Mouse (Mus musculus) lung, postnatal 4 days (tissue): ENCODE results near the gene Gm42421.

Source experiments
- DNase-seq, 2 experiments: peaks; one replicate each; pipeline ENCODE4 v3.0.0; 2021

Gene Gm42421

DNA sequence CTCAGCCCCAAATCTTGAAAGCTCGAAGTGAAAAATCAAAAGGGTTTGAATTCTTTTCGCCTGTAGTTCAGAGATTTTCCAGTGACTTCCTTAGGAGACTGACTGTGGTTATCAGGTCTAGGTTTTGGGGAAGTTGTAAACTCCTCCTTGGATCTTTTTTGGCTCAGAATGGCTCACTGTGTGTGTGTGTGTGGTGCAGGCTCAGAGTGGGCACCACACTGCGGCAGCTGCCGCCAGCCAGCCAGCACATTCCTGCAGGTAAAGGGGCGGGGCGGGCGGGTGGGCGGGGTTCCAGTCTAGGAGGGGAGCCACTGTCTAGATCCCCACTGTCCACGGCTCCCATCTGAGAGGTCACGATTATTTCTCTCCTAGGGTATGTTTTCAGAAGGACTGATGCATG, 13.6 kb downstream of the Gm42421 start:
- no peak for DNase-seq

DNA sequence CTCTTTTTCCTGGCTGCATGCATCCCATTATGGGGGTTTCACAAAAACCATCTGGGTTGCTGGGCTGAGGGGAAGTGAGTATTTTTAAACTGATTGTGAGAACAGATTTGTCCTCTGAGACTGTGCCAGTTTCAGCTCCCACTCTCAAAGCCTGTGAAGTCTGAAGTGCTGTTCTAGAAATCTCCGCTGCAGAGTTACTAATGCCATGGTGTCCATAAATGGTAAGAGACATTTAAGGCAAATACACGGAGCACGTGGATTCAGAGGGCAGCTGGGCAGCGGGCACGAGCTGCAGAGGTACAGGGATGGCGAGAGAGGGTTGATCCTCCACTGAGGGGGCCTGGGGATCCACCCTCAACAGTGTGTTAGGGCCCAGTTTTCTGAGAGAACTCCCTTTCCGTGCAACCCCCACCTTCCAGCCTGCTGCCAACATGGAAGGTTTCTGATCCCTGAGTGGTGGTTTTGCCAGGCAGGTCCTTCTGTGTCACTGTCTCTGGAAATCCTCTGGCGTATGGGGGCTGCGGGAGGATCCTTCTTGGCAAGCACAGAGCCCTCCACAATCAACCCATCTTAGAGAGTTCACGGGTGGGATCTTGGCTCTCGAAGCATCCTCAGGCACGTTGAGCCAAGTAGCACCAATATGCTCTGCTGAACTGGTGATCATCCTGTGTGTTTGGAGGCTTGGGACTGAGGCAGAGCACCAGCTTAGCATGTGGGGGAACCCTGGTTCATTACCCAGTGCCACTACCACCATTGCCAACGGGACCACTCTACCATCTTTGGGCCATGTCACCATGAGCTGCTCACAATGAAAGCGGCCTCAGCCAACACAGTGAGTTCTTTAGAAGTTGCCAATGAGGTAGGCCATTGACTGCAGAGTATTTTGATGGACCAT, 15.5 kb downstream of the Gm42421 start:
- DNase-seq, result no peak

DNA sequence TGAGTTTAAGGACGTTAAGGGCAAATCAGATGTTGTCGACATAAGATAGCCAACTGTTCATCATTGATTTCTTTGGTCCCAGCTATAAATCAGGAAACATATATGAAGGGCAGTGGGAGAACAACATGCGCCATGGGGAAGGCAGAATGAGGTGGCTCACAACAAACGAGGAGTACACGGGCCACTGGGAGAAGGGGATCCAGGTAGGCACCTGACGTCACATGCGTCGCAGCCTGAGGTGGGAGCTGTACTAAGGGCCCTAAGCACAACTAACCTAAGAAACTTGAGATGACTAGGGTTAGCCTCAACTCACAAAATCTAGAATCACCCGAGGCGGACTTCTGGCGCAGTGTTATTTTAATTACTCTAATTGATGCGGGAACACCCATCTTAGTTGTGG, 20.4 kb downstream of the Gm42421 start:
- no peak for DNase-seq

DNA sequence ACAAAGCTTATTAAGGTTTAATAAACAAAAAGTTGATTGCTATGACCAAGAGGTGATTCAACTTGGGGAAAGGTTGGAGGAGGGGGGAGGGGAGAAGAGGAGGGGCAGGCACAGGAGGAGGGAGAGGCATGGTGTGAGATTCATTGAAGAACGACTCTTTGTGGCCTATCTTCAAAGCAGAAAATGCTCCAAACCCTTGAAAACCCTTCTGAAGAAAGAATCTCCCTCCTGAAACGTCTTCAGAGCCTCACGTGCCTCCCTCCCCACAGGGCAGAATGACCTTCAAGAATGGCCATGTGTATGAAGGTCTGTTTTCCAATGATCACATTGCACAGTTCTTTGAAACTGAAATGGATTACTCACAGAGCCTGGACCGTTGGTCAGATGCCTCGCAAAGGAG, 22.0 kb downstream of the Gm42421 start:
- DNase-seq, result no peak

DNA sequence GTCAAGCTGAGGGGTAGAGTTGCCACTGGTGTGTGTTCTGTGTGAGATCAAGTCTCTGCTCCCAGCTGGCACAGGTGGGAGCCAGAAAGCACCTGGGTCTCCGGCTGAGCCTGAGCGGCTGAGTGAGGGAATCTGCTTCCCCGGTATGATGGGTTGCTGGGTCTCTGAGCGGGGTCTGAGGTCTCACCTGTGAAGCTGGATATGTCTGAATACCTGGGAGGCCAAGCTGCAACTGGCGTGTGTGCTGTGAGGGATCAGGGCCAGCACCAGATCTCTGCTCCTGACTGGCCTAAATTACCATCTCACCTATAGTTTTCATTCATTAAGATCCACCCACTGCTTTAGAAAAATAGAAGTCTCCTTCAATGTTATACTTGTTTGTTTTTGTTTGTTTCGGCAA, 29.1 kb downstream of the Gm42421 start:
- DNase-seq, result no peak

DNA sequence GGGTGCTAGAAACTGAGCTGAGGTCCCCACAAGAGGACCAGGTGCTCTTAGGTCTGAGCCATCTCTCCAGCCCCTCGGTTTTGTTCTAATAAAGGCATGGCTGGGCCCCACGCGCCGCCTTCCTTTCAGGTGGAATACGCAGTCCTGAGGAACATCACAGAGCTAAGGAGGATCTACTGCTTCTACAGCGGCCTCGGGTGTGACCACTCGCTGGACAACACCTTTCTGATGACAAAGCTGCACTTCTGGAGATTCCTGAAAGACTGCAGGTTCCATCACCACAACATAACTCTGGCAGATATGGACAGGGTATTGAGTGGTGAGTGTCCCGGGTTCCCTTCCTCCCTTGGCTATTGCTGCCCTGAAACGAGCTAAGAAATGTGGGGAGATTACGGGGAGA, 31.6 kb downstream of the Gm42421 start:
- DNase-seq, result no peak

DNA sequence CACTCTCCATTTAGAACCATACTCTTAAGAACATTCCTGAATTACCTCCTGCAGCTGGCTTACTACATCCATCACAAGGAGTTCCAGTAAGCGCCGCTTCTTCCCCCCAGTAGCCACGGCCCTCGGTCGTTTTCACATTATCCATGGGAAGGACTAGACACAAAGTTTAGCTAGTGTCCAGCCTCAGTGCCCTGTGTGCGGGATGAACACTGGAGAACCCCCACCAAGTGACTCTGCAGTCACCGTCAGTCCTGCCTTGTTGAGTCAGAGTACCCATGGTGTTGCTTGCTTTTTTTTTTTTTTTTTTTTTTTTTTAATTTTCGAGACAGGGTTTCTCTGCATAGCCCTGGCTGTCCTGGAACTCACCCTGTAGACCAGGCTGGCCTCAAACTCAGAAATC, 33.2 kb downstream of the Gm42421 start:
- peak in 1 of 2 experiments; percentile 3 for DNase-seq

DNA sequence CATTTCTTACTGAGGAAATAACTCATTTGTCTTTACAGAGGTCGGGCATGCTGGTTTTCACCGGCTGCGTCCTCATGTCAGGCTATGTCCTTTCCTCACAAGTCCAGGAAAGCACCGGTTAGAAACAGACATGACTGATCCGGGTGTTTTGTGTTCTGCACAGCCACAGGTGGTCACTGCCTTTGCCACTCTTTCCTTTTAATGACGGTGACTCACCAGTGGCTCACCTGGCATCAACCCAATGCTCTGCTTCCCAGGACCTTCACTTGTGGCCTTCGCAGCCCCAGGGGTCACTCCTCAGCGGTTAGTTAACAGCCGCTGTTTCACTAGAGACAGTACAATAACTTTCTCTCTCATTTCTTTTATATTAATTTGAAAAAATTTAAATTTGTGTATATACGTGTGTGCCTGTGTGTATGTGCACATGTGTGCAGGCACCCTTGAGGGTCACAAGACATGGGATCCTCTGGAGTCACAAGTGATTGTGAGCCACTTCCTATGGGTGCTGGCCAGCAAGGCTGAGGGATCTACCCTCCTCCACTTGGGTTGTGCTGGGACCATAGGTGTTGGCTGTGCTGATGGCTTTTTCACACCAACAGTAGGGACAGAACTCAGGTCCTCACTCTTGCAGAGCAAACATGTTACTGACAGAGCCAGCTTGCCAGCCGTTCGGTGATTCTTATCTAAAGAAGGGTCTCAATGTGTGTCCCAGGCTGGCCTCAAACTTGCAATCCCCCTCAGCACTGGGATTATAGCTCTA, 37.8 kb downstream of the Gm42421 start:
- peak in 1 of 2 experiments; percentile 12 for DNase-seq

DNA sequence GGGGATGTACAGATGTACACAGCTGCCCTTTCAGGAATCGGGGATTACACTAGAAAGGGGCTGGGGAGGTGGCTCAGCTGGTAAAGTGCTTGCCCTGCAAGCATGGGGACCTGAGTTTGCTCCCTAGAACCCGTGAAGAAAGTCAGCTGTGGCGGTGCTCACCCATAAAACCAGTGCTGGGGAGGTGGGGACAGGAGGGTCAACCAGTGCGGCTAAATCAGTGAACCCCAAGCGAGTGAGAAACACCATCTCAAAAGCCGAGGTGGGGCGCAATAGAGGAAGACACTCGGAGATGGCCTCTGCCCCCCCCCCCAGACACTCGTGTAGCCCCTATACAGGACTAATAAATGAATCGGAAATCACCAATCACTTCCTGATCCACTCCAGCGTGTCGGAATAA, 38.7 kb downstream of the Gm42421 start:
- DNase-seq, result peak in 1 of 2 experiments; percentile 14

DNA sequence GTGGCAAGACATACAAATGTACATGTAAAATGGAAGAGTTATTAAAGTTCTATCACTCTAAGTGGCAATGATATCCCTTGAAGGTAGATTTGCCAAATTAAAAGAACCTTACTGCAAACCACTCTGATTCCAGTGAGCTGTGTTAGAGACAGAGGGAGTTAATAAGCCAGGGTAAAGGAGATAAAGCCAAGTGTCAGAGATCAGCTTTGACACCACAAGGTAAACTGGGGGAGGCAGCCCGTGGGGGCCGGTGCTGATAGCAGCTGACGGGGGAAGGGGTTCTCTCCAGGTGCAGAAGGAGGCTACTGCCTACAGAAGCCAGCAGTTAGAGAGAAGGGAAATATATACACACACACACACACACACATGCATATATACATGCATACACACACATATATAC, 44.7 kb downstream of the Gm42421 start:
- DNase-seq, result peak in 1 of 2 experiments; percentile 3

DNA sequence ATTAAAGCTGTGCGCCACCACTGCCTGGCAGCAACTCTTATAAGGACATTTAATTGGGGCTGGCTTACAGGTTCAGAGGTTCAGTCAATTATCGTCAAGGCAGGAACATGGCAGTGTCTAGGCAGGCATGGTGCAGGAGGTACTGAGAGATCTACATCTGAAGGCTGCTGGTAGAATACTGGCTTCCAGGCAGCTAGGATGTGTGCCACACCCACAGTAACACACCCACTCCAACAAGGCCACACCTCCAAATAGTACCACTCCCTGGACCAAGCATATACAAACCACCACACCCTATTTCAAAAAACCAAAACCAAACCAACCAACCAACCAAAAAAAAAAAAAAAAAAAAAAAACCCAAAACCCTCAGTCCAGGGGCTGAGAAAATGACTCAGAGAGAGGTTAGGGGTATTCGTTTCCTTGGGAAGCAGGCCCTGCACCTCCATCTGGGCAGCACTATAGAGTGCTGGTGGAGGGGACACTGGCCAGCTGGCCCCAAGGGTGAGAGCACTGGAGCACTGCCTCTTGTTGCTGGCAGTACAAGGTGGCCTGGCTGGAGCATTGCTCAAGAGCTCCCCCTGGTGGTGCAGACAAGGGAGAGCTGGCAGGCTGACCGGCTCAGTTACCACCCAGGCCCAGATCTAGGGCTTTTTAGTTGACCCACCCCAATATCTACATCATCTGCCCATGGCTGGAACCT, 47.1 kb downstream of the Gm42421 start:
- DNase-seq, result peak; percentile 70 to 76

DNA sequence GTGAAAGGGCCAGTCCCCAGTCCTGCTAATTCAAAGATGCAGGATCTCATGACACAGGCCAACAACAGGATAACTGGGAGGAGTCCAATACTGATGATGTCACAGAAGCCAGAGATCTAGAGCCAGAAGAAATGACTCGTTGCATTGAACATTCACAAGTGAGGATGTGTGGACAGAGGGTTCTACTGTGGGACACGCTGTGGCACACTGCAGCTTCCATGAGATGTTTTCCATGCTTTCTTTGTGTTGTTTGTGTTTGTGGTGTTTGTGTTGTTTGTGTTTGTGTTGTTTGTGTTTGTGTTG, 47.6 kb downstream of the Gm42421 start:
- peak in 1 of 2 experiments; percentile 2 for DNase-seq

DNA sequence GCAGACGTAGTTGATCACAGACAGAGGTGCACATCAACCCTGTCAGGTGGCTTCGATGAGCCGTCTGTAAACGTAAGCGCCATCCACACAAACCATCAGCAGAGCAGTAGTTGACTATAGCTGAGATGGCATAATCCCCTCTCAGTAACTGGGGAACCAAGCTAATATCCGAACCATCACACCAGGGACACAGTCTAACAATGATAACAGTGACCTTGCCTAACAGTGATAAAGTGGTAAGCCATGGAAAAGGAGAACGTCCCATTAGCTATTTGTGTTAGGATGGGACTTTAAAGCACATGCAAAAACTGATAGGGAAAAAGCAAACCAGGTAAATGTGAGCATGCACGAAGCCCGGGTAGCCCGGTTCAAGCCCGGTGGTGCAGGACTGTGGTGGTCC, 48.3 kb downstream of the Gm42421 start:
- peak in 1 of 2 experiments; percentile 11 for DNase-seq

DNA sequence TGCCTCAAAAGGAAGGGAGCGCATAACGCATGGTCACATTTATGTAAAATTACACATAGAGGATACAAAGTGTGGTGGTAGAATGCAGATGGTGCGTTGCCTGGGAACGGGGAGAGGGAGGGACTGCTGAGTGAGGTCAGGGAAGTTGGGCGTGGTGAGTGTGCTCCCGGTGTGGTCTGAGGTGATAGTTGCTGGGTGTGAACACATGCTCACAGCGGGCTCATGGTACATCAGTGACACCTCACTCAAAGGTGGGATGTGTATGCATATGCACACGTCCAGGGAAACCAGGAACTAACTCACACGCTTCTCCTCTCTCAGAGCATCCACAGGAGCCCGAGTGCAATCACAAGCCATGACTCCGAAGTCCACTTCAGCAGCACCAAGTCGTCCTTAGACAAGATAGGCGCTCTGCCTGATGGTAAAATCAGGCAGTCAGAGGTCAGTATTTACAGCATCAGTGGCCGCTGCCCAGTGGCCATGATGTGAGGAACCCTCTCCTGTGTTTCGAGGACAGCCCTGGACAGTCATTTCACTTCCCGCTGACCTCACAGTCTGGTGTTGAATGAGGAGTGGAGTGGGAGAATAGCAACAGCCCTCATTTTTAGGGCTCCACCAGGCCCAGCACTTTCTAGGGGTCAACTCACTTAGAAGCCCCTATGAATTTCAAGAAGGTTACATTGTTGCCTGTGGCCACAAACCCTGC, 48.9 kb downstream of the Gm42421 start:
- DNase-seq, result peak in 1 of 2 experiments; percentile 15

DNA sequence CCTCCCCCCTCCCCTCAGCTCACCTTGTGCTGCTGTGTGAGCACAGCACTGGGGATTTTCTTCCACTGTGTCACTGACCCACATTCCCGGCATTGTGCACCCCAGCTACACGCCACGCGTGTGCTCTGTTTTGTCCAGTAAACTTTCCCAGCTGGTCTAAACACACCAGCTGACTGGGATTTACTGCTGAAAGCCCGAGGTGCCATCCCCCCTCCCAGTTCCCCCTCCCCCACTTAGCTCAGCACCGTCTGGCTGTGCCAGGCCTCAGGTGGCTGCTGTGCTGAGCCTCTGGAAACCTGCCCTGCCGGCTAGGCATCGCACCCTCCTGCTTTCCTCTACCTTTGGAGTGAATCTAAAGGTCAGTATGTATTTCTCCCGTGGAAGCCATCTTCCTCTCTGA, 52.9 kb downstream of the Gm42421 start:
- no peak for DNase-seq

DNA sequence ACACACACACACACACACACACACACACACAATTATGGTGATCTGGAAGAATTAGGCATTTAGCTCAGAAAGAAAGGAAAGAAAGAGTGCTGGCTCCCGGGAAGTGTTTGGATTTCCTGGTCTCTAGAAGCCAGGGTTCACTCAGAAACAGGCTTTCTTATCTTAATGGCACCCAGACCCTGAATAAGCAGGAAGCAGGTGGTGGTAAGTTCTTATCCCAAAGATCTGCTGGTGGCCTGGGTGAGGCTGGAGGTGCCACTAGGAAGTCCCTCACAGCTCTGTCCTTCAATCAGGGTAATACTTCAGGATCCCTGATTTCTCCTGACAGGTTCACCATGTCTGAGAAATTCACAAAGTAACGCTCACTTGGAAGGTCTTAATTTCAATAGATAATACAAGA, 54.4 kb downstream of the Gm42421 start:
- DNase-seq, result no peak

DNA sequence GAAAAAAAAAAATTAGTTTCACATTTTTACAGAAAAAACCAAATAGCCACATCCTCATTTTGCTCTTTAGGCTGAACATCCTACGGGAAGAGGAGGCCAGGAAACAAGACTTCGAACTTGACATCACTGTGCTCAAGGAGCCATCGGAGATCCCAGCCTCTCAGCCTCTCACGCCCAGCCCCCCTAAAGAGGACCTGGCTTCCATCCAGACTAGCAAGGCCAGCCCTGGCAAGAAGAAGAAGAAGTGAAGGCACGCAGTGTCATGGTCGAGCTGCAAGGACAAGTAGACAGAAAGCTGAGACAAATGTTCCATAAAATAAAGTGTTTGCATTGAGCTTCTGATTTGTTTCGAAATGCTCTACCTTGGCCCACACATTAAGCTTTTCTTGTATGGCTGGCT, 57.4 kb downstream of the Gm42421 start:
- DNase-seq, result no peak
